Mouse (Mus musculus): ENCODE data around the gene Commd9. TPM values are rescaled to one million over a fixed set of nuclear protein-coding genes. Genes with fewer than 3 reads are reported as not detected.

The Commd9 gene
- polyA plus RNA-seq, 1 experiment from 2014 or later, result 110 TPM

Other genes with a start within 250 kb of the Commd9 start
- gene Rag1, start 236.7 kb upstream of the Commd9 start, polyA plus RNA-seq (2014; fragmentation: Nextera tagmentation; extraction: Ambion mirVana), result 0.19 and 0.20 TPM in 2 replicates
- 46.0 and 49.4 TPM in 2 replicates for gene B230118H07Rik, start 236.7 kb upstream of the Commd9 start, polyA plus RNA-seq (2014; fragmentation: Nextera tagmentation; extraction: Ambion mirVana)
- 6.6 and 11.5 TPM in 2 replicates for gene Traf6, start 207.8 kb upstream of the Commd9 start, polyA plus RNA-seq (2014; fragmentation: Nextera tagmentation; extraction: Ambion mirVana)
- gene Prr5l, start 3.2 kb upstream of the Commd9 start, polyA plus RNA-seq (2014; fragmentation: Nextera tagmentation; extraction: Ambion mirVana), result 2.5 and 4.9 TPM in 2 replicates

Measured in midbrain, embryonic 14.5 days (tissue).